10 mouse cellular contexts compared by ENCODE assay signal in genomic region chr6:136546987-136547386, GRCm38 (mm10). TPM values are rescaled to one million over a fixed set of nuclear protein-coding genes. Genes with fewer than 3 reads are reported as not detected.
DNase-seq lines count a peak whose midpoint lies in the region; ATAC-seq and TF ChIP-seq lines count a peak whose summit lies in the region.
"Had no signal": no experiment of that assay in that cellular context is flagged by ENCODE, and none has a peak within 500 bp of the region (broad histone marks: within the 10 kb centered on the region; RNA-seq: fewer than 3 reads in every experiment).

No protein-coding gene starts in this region.

- no peaks in the 10 kb centered on the region for H3K27me3 ChIP-seq in hindbrain, embryonic 10.5 days (ENCODE audit: insufficient read depth, poor library complexity, severe bottlenecking)
- H3K27me3 ChIP-seq in hindbrain, embryonic 11.5 days (ENCODE audit: control insufficient read depth, insufficient read depth, low read length), result no peaks in the 10 kb centered on the region
- H3K27me3 ChIP-seq in hindbrain, embryonic 13.5 days, result no peaks in the 10 kb centered on the region
- H3K27me3 ChIP-seq in midbrain, postnatal 0 days (ENCODE audit: insufficient read depth, low read length), result no peaks in the 10 kb centered on the region

- H3K36me3 ChIP-seq in hindbrain, embryonic 10.5 days, result no peaks in the 10 kb centered on the region
- no peaks in the 10 kb centered on the region for H3K36me3 ChIP-seq in hindbrain, embryonic 11.5 days (ENCODE audit: control insufficient read depth, insufficient read depth, low read length)
- no peaks in the 10 kb centered on the region for H3K36me3 ChIP-seq in hindbrain, embryonic 13.5 days
- H3K36me3 ChIP-seq in midbrain, postnatal 0 days (ENCODE audit: insufficient read depth, low read length), result no peaks in the 10 kb centered on the region

- WGBS in hindbrain, embryonic 10.5 days, result 42% methylated on average over 7 of the region's 7 CpGs
- WGBS in hindbrain, embryonic 11.5 days, result 29% methylated on average over 7 of the region's 7 CpGs
- 13% methylated on average over 7 of the region's 7 CpGs for WGBS in hindbrain, embryonic 13.5 days
- 30% methylated on average over 7 of the region's 7 CpGs for WGBS in midbrain, postnatal 0 days

- ATAC-seq in hindbrain, embryonic 11.5 days (ENCODE audit: low FRiP score), result no peak
- ATAC-seq in hindbrain, embryonic 13.5 days (ENCODE audit: low FRiP score), result no peak
- ATAC-seq in midbrain, postnatal 0 days (ENCODE audit: low FRiP score), result no peak

- peak overlapping the region; percentile 20; the same call in 1 of the 2 replicates for H3K27ac ChIP-seq in hindbrain, embryonic 10.5 days
- H3K27ac ChIP-seq in hindbrain, embryonic 11.5 days (ENCODE audit: low read depth, low read length), result no peak overlapping the region
- H3K27ac ChIP-seq in hindbrain, embryonic 13.5 days, result peak overlapping the region; percentile 82
- H3K27ac ChIP-seq in midbrain, postnatal 0 days (ENCODE audit: low read depth, low read length), result peak overlapping the region; percentile 59

- no peak overlapping the region for H3K4me2 ChIP-seq in hindbrain, embryonic 11.5 days (replicated peaks; ENCODE audit: low read depth, low read length)
- peak overlapping the region; percentile 32; the same call in 1 of the 2 replicates for H3K4me2 ChIP-seq in hindbrain, embryonic 13.5 days
- H3K4me2 ChIP-seq in midbrain, postnatal 0 days (ENCODE audit: low read depth, low read length, poor library complexity, severe bottlenecking), result peak overlapping the region; percentile 12; the same call in 1 of the 2 replicates

- intact Hi-C loops in gastrocnemius, postnatal 14 days (cut with DNase I; ENCODE audit: low total_unique reads), result no loop called here

- no peak for DNase-seq in hindbrain, embryonic 10.5 days (ENCODE audit: low spot score)
- DNase-seq in hindbrain, embryonic 11.5 days (ENCODE audit: low spot score), result no peak
- DNase-seq in ZHBTc4 (ENCODE audit: low read depth, low spot score), result peak; percentile 38
- no peak for DNase-seq in midbrain, postnatal 0 days (ENCODE audit: low spot score)
- DNase-seq in lung, postnatal 14 days, result no peak
- no peak for DNase-seq in kidney, postnatal 4 days
- DNase-seq in gastrocnemius, postnatal 14 days, result no peak
- DNase-seq: heart, postnatal 14 days; kidney, postnatal 25 days had no signal

- H3K9me3 ChIP-seq in hindbrain, embryonic 10.5 days, result no peaks in the 10 kb centered on the region
- H3K9me3 ChIP-seq in hindbrain, embryonic 11.5 days (ENCODE audit: control insufficient read depth, low read length), result no peaks in the 10 kb centered on the region
- no peaks in the 10 kb centered on the region for H3K9me3 ChIP-seq in hindbrain, embryonic 13.5 days
- no peaks in the 10 kb centered on the region for H3K9me3 ChIP-seq in midbrain, postnatal 0 days (ENCODE audit: low read length)

- no peak overlapping the region for H3K9ac ChIP-seq in hindbrain, embryonic 11.5 days (ENCODE audit: low read depth, low read length)
- H3K9ac ChIP-seq in hindbrain, embryonic 13.5 days, result 0 out of 2 replicates have a peak overlapping the region, but pooled peaks have one; percentile 35
- no peak overlapping the region for H3K9ac ChIP-seq in midbrain, postnatal 0 days (replicated peaks; ENCODE audit: low read length, poor library complexity, severe bottlenecking)

- TF ChIP-seq CTCF in midbrain, postnatal 0 days (IDR thresholded peaks at IDR 0.05), result no peak

- H3K4me1 ChIP-seq in hindbrain, embryonic 10.5 days (replicated peaks), result peaks cover 56% of the 10 kb centered on the region
- H3K4me1 ChIP-seq in hindbrain, embryonic 11.5 days (replicated peaks; ENCODE audit: control insufficient read depth, insufficient read depth, low read length), result 0 out of 2 replicates have a peak, but pooled peaks cover 3% of the 10 kb centered on the region
- peaks cover 41% of the 10 kb centered on the region for H3K4me1 ChIP-seq in hindbrain, embryonic 13.5 days (replicated peaks)
- 0 out of 2 replicates have a peak, but pooled peaks cover 5% of the 10 kb centered on the region for H3K4me1 ChIP-seq in midbrain, postnatal 0 days (ENCODE audit: insufficient read depth, low read length)

- no peak overlapping the region for H3K4me3 ChIP-seq in hindbrain, embryonic 10.5 days
- H3K4me3 ChIP-seq in hindbrain, embryonic 11.5 days (ENCODE audit: low read depth, low read length), result no peak overlapping the region
- H3K4me3 ChIP-seq in hindbrain, embryonic 13.5 days, result no peak overlapping the region
- H3K4me3 ChIP-seq in midbrain, postnatal 0 days (ENCODE audit: low read depth, low read length), result no peak overlapping the region

RNA-seq across cellular contexts. Expression of gene Atf7ip, which starts 41.0 kb away (rescaled TPM):
- 41.8 and 47.2 TPM in 2 replicates for polyA plus RNA-seq in hindbrain, embryonic 10.5 days (2016; fragmentation: Nextera tagmentation; extraction: Ambion mirVana)
- polyA plus RNA-seq in hindbrain, embryonic 11.5 days (2014; fragmentation: Nextera tagmentation; extraction: Ambion mirVana), result 54.1 and 73.7 TPM in 2 replicates
- 43.3 and 43.5 TPM in 2 replicates for polyA plus RNA-seq in hindbrain, embryonic 13.5 days (2015; fragmentation: Nextera tagmentation; extraction: Ambion mirVana)
- total RNA-seq in midbrain, postnatal 0 days (2014; rRNA removed), result 43.1 and 55.2 TPM in 2 replicates
- 18.9 and 28.7 TPM in 2 replicates for polyA plus RNA-seq in midbrain, postnatal 0 days (2015; fragmentation: Nextera tagmentation; extraction: Ambion mirVana)
- total RNA-seq in gastrocnemius, postnatal 14 days (2021), result 10 to 100 TPM; 32.8 to 51.9 TPM
